Mouse (Mus musculus) bone marrow, adult 2 months (tissue): ENCODE measurements around the gene Ifit2. TPM values are rescaled to one million over a fixed set of nuclear protein-coding genes. Genes with fewer than 3 reads are reported as not detected.

Experiments used
- H3K27ac ChIP-seq: fragments of 200-500 bp; 2 replicates; pipeline ENCODE4 v1.5.1; 2012; ENCODE audit warnings: low read depth, mild to moderate bottlenecking, control low read depth, inconsistent platforms, low read length; ENCODE audit not compliant: control insufficient read depth, poor library complexity, insufficient read depth
- H3K4me1 ChIP-seq: fragments of 200-500 bp; 2 replicates; pipeline ENCODE4 v1.6.1; 2011; ENCODE audit warnings: low read length; ENCODE audit not compliant: control insufficient read depth, insufficient read depth
- H3K4me3 ChIP-seq: fragments of 200-500 bp; replicated peaks from 2 replicates; pipeline ENCODE3; 2011; ENCODE audit warnings: mild to moderate bottlenecking, low read depth, low read length, control low read depth; ENCODE audit not compliant: control insufficient read depth
- CTCF ChIP-seq: fragments of 200-500 bp; IDR thresholded peaks from 2 replicates; pipeline ENCODE4 v1.5.1; 2011; ENCODE audit warnings: low read length, control low read depth; ENCODE audit not compliant: control insufficient read depth, insufficient read depth
- POLR2A ChIP-seq: fragments of 200-500 bp; IDR thresholded peaks from 2 replicates; pipeline ENCODE4 v1.6.1; 2011; ENCODE audit warnings: low read depth, mild to moderate bottlenecking, control low read depth, low read length, borderline replicate concordance; ENCODE audit not compliant: control insufficient read depth
- WGBS: fragments of 180-500 bp; shearing (Covaris S2); methylation state at CpG from one replicate; pipeline ENCODE4 v1.1.7; 2018; 5-methylcytosine and 5-hydroxymethylcytosine counted together
- polyA plus RNA-seq: library from polyadenylated mRNA; stranded (reverse); fragments of >200 nt; gene quantifications from 2 replicates; pipeline ENCODE4 v1.2.4, GENCODE M21; 2011; ENCODE audit warnings: low replicate concordance; ENCODE audit not compliant: missing spikeins, insufficient read depth, insufficient read length

Gene Ifit2
- polyA plus RNA-seq, 1 experiment = 3.7 TPM

- no peak overlapping the region for H3K4me3 ChIP-seq
- no peak for TF ChIP-seq CTCF
- TF ChIP-seq POLR2A = no peak
- WGBS = 88% methylated on average over 13 of the region's 13 CpGs
- H3K27ac ChIP-seq = no peak overlapping the region
- peaks cover 6% of the 10 kb centered on the region; the same call in 1 of the 2 replicates for H3K4me1 ChIP-seq
These were observed 32.5 kb upstream of the Ifit2 start for GRCm38 (mm10) chr19:34517812-34518594.

- H3K27ac ChIP-seq = no peak overlapping the region
- H3K4me3 ChIP-seq = no peak overlapping the region
- 83% methylated on average over 3 of the region's 3 CpGs for whole genome bisulfite sequencing
- TF ChIP-seq CTCF = no peak
- TF ChIP-seq POLR2A = no peak
- peaks cover 6% of the 10 kb centered on the region; the same call in 1 of the 2 replicates for H3K4me1 ChIP-seq
These were observed 31.7 kb upstream of the Ifit2 start for GRCm38 (mm10) chr19:34518786-34519185.

- no peak overlapping the region for H3K27ac ChIP-seq
- H3K4me1 ChIP-seq = peaks cover 6% of the 10 kb centered on the region; the same call in 1 of the 2 replicates
- no peak overlapping the region for H3K4me3 ChIP-seq
- 70% methylated on average over 3 of the region's 3 CpGs for WGBS
- TF ChIP-seq POLR2A = no peak
- TF ChIP-seq CTCF = no peak
These were observed 30.8 kb upstream of the Ifit2 start for GRCm38 (mm10) chr19:34519646-34520045.

GRCm38 (mm10) chr19:34520051-34520450 lies 30.4 kb upstream of the Ifit2 start:
- Histone ChIP-seq H3K4me3 (no peak overlapping the region), H3K27ac (no peak overlapping the region), H3K4me1 (peaks cover 6% of the 10 kb centered on the region; the same call in 1 of the 2 replicates)
- WGBS = 70% methylated on average over 4 of the region's 4 CpGs
- TF ChIP-seq POLR2A = no peak
- no peak for TF ChIP-seq CTCF

GRCm38 (mm10) chr19:34521361-34521760 lies 29.1 kb upstream of the Ifit2 start:
- Histone ChIP-seq H3K4me3 (no peak overlapping the region), H3K4me1 (peaks cover 6% of the 10 kb centered on the region; the same call in 1 of the 2 replicates), H3K27ac (no peak overlapping the region)
- 15% methylated on average over 2 of the region's 2 CpGs for WGBS
- TF ChIP-seq POLR2A (no peak), CTCF (no peak)

GRCm38 (mm10) chr19:34521978-34522377 lies 28.5 kb upstream of the Ifit2 start:
- no peak overlapping the region for H3K27ac ChIP-seq
- peaks cover 6% of the 10 kb centered on the region; the same call in 1 of the 2 replicates for H3K4me1 ChIP-seq
- H3K4me3 ChIP-seq = no peak overlapping the region
- WGBS = 44% methylated on average over 1 of the region's 1 CpGs
- TF ChIP-seq POLR2A (no peak), CTCF (no peak)

GRCm38 (mm10) chr19:34523106-34523725 lies 27.3 kb upstream of the Ifit2 start:
- 90% methylated on average over 12 of the region's 12 CpGs for WGBS
- Histone ChIP-seq H3K4me1 (peaks cover 5% of the 10 kb centered on the region; the same call in 1 of the 2 replicates), H3K4me3 (no peak overlapping the region), H3K27ac (no peak overlapping the region)
- TF ChIP-seq POLR2A (no peak), CTCF (no peak)

- Histone ChIP-seq H3K27ac (no peak overlapping the region), H3K4me1 (peaks cover 5% of the 10 kb centered on the region; the same call in 1 of the 2 replicates), H3K4me3 (no peak overlapping the region)
- WGBS = 68% methylated on average over 9 of the region's 9 CpGs
- TF ChIP-seq POLR2A = no peak
- TF ChIP-seq CTCF = no peak
These were observed 25.8 kb upstream of the Ifit2 start for GRCm38 (mm10) chr19:34524646-34525045.

- peak overlapping the region; percentile 46; the same call in 1 of the 2 replicates for H3K27ac ChIP-seq
- peaks cover 3% of the 10 kb centered on the region; the same call in 1 of the 2 replicates for H3K4me1 ChIP-seq
- peak overlapping the region; percentile 81 for H3K4me3 ChIP-seq
- TF ChIP-seq CTCF (no peak), POLR2A (no peak)
- WGBS = under 1% methylated on average over 11 of the region's 11 CpGs
These were observed 24.1 kb upstream of the Ifit2 start for GRCm38 (mm10) chr19:34526321-34526923.
